Mouse (Mus musculus): Measurements from ENCODE around the gene Plekhg1. TPM values are rescaled to one million over a fixed set of nuclear protein-coding genes. Genes with fewer than 3 reads are reported as not detected.

The Plekhg1 gene
- total RNA-seq, 1 experiment from 2014 or later = 10.9 TPM

DNA sequence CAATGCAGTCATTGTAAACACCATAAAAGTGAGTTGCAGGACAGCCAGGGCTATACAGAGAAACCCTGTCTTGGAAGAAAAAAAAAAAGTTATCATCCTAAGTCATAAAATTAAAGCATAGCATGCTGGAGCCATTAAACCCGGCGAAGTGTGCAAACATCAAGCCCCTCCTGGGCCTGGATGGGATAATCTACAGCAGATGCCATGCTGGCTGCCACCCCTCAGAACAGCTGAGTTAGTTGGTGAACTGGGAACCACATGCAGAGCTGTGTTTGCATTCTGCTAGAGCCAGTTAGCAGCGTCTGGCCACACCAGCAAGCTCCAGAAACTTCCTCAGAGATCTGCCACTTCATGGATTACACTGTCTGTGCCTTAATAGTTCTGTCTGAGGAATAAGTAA, 3.1 kb upstream of the Plekhg1 start:
- ATAC-seq (replicated peaks; ENCODE audit: insufficient number of reproducible peaks, low FRiP score, low TSS enrichment, poor library complexity, severe bottlenecking) = no peak

DNA sequence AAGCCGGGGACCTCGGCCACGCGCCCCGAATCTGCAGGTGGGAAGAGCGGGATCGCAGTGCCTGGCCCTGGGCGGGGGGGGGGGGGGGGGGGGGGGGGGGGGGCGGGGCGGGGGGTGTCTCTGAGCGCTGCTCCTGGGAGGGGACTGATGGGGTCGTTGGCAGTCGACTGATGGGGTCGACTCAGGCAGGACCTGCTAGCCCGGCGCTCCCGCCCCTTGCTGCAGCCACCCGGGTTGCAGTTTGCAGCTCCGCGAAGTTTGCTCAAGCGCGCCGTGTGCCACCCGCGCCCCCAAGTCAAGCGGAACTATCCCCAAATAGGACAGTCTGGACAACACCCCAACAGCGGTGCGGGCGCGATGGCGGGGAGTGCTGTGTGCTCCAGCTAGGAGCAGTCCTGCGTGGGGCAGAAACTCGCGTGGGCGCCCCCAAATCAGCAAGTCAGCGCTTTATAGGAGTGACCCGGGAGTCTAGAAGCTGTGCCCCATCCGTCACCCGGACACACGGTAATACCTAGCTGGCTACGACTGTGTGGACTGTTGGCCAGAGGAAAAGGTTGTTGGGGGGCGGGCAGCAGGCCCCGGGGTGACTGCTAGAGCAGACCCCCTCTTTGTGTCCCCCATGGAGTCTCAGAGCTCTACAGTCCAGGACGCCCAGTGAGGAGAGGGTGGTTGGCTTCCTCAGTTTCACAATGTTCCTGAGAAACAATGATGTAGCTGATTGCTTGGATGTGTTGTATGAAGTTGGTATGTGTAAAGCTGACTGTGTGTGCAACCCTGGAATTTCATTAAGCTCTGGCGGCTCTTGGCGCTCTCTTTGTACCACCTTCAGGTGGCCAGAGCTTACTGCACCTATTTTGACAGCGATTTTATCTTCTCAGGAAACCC, 582 bp downstream of the Plekhg1 start:
- ATAC-seq (replicated peaks; ENCODE audit: insufficient number of reproducible peaks, low FRiP score, low TSS enrichment, poor library complexity, severe bottlenecking) = peak; percentile 69

DNA sequence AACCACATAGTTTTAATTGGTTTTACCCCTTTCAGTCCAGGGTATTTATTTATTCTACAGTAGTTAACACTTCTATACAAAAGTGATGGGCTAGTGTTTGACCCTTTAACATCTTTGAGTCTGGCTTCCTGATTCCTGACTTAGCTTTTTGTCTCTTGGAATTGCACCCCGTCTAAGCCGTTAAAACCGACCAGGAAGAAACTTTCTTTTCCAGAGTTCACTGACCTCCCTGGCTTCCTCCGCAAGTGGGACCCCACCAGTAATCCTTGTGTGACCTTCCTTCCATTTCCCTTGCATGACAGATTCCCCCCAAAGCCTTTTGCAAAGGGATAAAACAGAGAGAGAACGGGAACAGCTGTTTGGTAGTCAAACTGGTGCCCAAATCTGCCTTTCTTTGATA, 1.6 kb downstream of the Plekhg1 start:
- ATAC-seq (replicated peaks; ENCODE audit: insufficient number of reproducible peaks, low FRiP score, low TSS enrichment, poor library complexity, severe bottlenecking) = no peak

DNA sequence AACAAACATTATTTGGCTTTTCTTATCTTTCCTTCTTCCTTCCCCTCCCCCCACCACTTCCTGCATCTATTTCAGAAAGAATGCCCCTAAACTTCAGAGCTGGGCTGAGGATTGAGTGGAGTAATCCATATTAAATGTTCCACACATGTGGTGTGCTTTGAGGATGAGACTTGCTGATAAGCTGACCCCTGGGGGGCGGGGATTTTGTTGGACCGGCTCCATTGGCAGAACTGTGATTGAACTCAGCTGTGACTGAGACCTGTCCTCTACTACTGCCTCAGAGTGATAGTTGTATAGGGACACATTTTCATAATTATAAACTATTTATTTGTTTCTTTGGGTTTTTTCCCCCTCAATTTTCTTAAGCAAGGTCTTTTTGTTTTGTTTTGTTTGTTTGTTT, 2.9 kb downstream of the Plekhg1 start:
- no peak for ATAC-seq (replicated peaks; ENCODE audit: insufficient number of reproducible peaks, low FRiP score, low TSS enrichment, poor library complexity, severe bottlenecking)

DNA sequence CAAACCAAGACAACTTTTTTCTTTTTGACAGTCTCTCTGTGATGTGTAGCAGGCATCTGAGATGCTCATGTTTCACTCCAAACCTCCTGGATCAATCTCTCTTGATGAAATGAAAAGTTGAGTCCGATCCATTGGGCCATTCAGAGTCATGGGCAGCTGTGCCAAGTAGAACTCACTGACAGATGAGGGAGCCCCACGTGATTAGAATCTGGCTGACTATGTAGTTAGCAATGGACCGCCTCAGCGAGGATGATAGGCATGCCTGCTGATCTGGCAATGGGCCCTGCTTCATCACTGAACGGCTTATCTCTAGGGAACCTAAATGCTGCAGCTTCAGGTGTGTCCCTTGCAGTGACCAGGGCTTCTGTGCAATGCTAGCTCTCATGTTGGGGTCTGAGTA, 3.7 kb downstream of the Plekhg1 start:
- no peak for ATAC-seq (replicated peaks; ENCODE audit: insufficient number of reproducible peaks, low FRiP score, low TSS enrichment, poor library complexity, severe bottlenecking)

DNA sequence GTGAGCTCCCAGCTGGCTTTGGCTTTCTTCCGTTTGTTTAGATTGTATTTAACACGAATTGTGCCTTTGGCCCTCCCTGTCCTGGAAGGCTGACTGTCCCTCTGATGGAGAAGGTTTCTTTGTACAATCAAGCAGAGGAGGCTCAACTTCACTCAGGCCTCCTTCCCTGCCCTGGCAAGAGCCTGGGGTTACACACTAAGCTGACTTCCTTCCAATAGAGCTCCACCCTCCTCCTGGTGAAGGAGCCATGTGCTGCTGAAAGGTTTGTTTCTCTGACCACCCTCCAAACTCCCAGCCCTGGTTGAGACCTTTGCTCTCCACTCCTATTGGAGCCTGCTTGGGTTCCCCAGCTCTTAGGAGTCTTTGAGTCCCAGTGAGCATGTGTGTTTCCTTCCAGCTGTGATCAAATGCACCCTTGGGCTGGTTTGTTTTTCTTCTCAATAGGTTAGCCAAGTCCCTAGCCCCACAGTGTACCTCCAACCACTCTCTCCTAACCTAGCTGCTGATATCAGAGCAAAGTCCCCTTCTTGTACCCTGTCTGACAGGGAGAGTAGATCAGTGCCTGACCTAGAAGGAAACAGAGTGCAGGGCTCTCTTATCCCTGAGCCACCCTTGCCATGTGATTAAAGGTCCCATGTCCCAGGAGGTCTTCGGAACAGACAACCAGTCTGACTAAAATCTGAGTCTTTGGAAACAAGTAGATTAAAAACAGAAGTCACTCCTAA, 6.8 kb downstream of the Plekhg1 start:
- ATAC-seq (replicated peaks; ENCODE audit: insufficient number of reproducible peaks, low FRiP score, low TSS enrichment, poor library complexity, severe bottlenecking) = no peak

DNA sequence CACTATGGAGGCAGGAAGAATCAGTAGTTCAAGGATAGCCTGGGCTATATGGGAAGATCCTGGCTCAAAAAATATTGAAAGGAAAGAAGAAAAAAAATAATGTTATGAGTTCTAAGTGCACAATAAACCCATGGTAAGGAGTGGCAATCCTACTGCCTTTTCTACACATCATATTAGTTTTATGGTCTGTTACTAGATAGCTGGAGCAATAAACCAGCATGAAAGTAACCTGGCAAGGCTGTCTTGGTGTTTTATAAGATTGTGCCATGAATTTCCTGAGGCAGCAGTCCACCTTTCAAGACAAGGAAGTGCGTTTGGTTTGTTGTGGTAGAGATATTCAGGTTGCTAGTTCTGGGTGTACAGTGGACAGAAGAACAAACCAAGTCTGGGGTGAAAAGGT, 9.4 kb downstream of the Plekhg1 start:
- no peak for ATAC-seq (replicated peaks; ENCODE audit: insufficient number of reproducible peaks, low FRiP score, low TSS enrichment, poor library complexity, severe bottlenecking)

DNA sequence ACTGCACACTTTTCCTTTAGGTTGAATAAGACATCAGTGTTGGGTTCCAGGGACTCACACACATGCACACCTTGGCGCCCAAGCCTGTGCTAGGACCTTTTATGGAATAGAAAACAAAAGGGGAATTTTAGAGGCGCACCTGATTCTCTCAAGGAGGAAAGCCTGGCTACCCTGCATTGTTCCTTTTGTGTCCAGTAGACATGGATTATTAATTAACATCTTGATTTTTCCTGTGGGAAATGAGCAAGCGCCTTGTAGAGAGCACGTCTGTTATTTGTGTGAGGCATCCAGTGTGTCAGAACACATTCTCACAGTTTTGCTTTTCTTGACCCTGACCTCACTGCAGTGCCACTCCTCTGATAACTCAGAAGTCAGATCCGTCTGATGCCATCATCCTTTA, 21.8 kb downstream of the Plekhg1 start:
- no peak for ATAC-seq (replicated peaks; ENCODE audit: insufficient number of reproducible peaks, low FRiP score, low TSS enrichment, poor library complexity, severe bottlenecking)

DNA sequence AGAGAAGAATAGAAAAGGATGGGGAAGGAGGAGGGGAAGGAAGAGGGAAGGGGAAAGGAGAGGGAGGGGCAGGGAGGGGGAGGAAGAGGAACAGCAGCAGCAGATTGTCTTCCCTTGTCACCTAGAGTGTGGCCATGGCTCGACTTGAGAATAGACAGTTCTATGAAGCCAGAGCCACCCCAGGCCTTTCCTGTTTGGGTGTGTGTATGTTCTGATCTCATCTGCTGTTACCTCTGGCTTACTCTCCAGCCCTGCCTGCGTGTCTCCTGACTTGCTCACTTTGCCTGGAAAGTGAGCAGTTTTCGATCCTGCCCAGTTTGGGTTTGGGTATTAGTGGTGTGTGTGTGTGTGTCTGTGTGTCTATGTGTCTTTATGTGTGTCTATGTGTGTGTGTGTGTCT, 23.0 kb downstream of the Plekhg1 start:
- ATAC-seq (replicated peaks; ENCODE audit: insufficient number of reproducible peaks, low FRiP score, low TSS enrichment, poor library complexity, severe bottlenecking) = no peak

DNA sequence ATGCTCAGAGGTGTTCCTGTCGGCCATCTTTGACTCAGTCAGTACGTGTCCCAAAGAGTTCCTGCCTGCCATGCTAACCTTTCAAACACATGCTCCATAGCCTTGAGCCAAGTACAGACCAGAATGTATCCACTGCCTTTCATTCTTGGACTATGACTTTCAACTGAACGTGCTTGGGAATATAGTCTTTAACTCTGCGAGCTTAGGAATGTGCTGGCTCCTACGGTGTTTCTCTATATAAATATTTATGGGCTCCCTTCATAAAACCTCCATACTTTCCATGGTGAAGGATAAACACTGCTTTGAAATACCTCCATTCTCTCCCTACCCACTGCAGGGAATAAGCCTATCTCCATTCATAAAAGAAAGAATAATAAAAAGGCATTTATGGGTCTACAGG, 29.0 kb downstream of the Plekhg1 start:
- no peak for ATAC-seq (replicated peaks; ENCODE audit: insufficient number of reproducible peaks, low FRiP score, low TSS enrichment, poor library complexity, severe bottlenecking)

DNA sequence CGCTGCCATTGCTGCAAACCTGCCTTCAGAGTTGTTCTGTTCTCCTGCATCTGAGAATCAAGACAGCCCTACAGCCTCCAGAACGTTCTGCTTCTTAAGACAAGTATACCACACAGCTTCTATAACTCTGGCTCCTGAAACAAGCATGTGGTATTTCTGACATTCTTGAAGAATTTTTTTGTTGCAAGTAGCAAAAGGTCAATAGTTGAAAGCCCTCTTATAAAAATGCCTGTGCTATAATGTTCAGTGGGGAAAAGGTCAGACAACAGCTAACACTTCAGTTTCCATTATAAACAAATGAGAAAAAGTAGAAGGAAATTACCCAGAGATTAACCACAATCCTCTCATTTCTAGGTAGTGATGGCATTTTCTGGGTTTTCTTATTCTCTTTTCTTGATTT, 34.2 kb downstream of the Plekhg1 start:
- ATAC-seq (replicated peaks; ENCODE audit: insufficient number of reproducible peaks, low FRiP score, low TSS enrichment, poor library complexity, severe bottlenecking) = no peak

DNA sequence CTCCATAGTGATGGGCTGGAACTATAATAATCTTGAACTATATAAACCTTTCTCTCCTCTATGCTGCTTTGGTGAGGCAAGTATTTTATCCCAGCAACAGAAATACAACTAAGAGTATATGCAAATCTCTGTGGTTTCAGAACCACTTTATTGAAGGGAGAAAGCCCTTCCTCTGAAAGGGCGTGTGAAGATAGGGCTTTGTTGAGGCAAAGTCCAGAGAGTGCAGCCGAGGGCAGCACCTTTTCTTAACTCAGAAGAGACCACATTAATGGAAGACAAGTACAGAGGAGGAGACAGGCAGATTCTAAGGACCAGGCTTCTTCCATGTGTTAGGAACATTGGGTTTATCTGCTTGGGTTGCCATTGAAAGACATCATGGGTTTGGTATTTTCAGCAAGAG, 36.6 kb downstream of the Plekhg1 start:
- no peak for ATAC-seq (replicated peaks; ENCODE audit: insufficient number of reproducible peaks, low FRiP score, low TSS enrichment, poor library complexity, severe bottlenecking)

DNA sequence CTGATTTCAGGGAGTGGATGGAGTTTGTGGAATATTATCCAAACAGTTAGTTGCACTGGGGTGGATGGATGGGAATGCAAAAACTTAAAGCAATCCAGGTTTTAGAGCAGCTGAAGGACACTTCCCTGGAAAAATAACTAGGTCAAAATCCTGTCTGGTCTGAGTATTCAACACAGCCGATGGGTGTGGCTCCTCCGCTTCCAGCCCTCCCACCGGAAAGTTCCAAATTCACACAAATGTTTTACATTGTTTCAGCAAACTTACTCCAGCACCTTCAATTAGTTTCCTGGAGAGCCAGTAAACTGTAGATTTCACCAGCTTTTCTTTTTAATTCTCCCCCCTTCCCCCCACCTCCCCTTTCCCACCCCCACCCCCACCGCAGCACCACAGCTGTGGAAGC, 45.2 kb downstream of the Plekhg1 start:
- no peak for ATAC-seq (replicated peaks; ENCODE audit: insufficient number of reproducible peaks, low FRiP score, low TSS enrichment, poor library complexity, severe bottlenecking)

DNA sequence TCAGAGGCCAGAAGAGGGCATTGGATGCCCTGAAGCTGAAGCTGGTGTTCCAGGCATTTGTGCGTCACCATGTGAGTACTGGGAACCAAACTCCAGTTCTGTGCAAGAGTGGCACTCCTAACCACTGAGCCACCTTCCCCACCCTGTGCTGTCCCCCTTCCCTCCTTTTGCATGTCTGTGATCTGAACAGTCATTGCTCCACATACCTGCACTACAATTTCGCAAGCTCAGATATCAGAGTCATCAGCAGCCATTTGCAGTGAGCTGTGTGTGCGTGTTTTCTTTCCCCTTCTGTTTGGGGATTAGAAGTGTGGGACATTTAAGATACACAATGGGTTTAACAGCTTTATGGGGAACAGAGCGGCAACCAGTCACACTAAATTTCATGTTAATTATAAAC, 46.4 kb downstream of the Plekhg1 start:
- no peak for ATAC-seq (replicated peaks; ENCODE audit: insufficient number of reproducible peaks, low FRiP score, low TSS enrichment, poor library complexity, severe bottlenecking)

DNA sequence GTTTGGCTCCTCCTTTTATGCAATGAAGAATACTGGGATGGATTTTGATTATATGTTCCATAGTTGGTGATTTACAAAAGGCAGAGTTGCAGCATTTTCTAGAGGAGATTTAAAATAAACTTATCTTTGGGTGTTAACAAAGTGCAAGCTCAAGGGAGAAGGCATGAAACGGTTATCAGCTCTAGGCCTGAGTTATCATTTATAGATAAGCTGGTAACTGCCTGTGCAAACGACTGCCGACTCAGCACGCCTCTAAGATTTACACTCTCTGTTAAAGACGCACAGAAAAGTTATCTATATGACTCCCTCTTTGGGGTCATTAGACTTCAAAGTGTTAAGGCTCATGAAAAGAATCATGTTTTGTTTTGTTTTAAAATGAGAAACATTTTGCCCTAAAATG, 46.8 kb downstream of the Plekhg1 start:
- ATAC-seq (replicated peaks; ENCODE audit: insufficient number of reproducible peaks, low FRiP score, low TSS enrichment, poor library complexity, severe bottlenecking) = no peak

DNA sequence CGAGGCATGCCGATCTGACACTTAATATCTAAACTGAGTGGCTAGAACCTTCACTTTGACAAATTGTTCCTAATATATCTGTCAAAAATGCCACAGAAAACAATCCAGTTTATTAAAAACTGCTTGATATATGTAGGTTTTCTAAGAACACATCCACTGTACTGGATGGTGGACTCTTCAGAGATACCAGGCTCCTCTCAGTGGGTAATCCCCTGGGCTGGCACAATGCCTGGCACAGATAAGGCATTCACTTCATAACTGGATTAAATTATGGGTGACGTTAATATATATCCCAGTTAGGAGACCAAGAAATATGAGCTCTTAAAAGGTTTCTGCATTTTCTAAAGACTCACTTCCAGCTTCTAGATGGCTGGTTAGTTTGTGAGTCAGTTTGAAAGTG, 53.7 kb downstream of the Plekhg1 start:
- no peak for ATAC-seq (replicated peaks; ENCODE audit: insufficient number of reproducible peaks, low FRiP score, low TSS enrichment, poor library complexity, severe bottlenecking)

DNA sequence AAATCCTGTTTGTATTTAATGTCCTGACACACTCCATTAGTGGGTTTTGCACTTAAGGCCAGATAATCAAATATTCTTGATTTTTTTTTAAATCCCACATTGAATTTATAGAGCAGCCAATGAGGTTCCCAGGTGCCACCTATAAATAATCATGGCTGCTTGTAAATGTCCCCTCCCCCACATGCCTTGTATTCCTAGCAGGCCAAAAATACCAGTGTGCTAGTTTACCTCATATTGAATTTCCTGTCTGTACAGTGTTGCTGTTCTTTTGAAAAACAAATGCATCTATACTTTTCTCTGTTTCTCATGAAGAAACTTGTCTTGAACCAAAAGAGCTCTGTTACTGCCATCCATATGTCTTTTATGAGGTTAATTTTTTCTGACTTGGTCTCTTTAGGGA, 59.3 kb downstream of the Plekhg1 start:
- ATAC-seq (replicated peaks; ENCODE audit: insufficient number of reproducible peaks, low FRiP score, low TSS enrichment, poor library complexity, severe bottlenecking) = no peak

DNA sequence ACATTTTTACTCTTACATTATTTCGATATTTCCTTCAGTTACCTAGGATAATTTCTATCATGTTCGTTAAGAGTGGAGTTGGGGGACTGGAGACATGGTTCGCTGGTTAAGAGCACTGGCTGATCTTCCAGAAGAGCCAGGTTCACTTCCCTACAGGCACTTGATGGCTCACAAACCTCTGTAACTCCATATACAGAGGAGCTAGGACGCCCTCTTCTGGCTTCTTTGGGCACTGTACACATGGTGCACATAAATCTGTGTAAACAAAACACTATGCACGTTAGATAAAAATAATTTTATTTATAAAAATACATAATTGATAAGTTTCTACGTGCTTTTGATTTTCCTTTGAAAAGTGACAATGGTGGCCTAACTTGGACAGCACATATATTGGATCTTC, 61.1 kb downstream of the Plekhg1 start:
- no peak for ATAC-seq (replicated peaks; ENCODE audit: insufficient number of reproducible peaks, low FRiP score, low TSS enrichment, poor library complexity, severe bottlenecking)

DNA sequence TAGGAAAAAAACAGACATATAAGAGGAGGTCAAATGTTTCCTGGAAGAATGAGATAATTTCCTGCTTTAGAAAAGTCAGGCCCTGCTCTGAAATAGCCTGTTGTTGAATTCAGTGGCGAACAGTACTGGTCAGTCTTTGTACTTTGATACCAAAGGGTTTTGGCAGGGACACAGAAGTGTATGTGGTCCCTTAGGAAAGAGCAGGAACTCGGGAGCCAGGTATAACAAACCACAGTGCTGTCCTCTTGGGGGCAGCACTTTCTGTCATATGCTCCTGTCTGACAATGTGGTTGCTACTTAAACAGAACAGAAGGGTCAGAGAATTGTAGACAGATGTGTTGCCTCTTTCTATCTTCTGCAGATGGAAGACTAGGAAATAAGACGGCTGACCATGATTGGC, 65.2 kb downstream of the Plekhg1 start:
- ATAC-seq (replicated peaks; ENCODE audit: insufficient number of reproducible peaks, low FRiP score, low TSS enrichment, poor library complexity, severe bottlenecking) = no peak

DNA sequence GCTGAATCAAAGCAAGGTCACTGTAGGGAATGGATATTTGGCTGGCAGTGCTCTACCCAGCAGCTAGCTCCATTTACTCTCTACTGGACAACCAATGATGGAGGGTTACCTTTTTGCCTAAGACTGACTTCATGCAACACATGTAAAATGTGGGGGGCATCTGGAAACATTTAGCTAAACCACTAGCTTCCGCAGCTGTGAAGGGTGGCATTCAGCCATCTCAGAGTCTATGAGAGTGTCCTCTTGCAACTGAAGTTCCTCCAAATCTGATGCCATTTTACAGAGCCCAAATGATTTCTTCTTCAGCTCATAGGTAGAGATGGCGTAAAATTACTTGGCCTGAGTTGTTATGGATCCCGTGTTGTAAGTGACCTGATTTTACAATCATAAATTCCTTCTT, 67.8 kb downstream of the Plekhg1 start:
- no peak for ATAC-seq (replicated peaks; ENCODE audit: insufficient number of reproducible peaks, low FRiP score, low TSS enrichment, poor library complexity, severe bottlenecking)

All from monocyte, adult 5-6 weeks (primary cell).